Mouse (Mus musculus) neural tube, embryonic 14.5 days (tissue): ENCODE data around the gene Ifitm2. TPM values are rescaled to one million over a fixed set of nuclear protein-coding genes. Genes with fewer than 3 reads are reported as not detected.

ENCODE experiments used
- ATAC-seq: fragments of 200-750 bp; cut with Nextera tagmentation; 2 replicates; pipeline ENCODE4 v1.8.0; 2017; ENCODE audit warnings: low read depth, mild to moderate bottlenecking, moderate TSS enrichment, moderate library complexity
- H3K27ac ChIP-seq: fragments of 300-500 bp; sonication (generic); 2 replicates; pipeline ENCODE4 v1.5.1; 2014; ENCODE audit warnings: low read depth, mild to moderate bottlenecking, control low read depth, low read length, moderate library complexity, mixed read lengths
- H3K27me3 ChIP-seq: fragments of 300-500 bp; sonication (generic); 2 replicates; pipeline ENCODE4 v1.6.1; 2014; ENCODE audit warnings: low read length; ENCODE audit not compliant: control insufficient read depth, insufficient read depth
- H3K36me3 ChIP-seq: fragments of 300-500 bp; sonication (generic); 2 replicates; pipeline ENCODE4 v1.6.1; 2014; ENCODE audit warnings: low read length, mixed read lengths; ENCODE audit not compliant: control insufficient read depth, insufficient read depth
- H3K4me1 ChIP-seq: fragments of 300-500 bp; sonication (generic); 2 replicates; pipeline ENCODE4 v1.6.1; 2014; ENCODE audit warnings: low read length; ENCODE audit not compliant: control insufficient read depth, insufficient read depth
- H3K4me2 ChIP-seq: fragments of 300-500 bp; sonication (generic); 2 replicates; pipeline ENCODE4 v1.6.1; 2014; ENCODE audit warnings: mild to moderate bottlenecking, low read depth, low read length, control low read depth
- H3K4me3 ChIP-seq: fragments of 300-500 bp; sonication (generic); 2 replicates; pipeline ENCODE4 v1.5.1; 2014; ENCODE audit warnings: low read depth, low read length, control low read depth, mixed read lengths
- H3K9ac ChIP-seq: fragments of 300-500 bp; sonication (generic); replicated peaks from 2 replicates; pipeline ENCODE4 v1.6.1; 2014; ENCODE audit warnings: low read depth, mild to moderate bottlenecking, control low read depth, low read length, mixed read lengths
- H3K9me3 ChIP-seq: fragments of 300-500 bp; sonication (generic); 2 replicates; pipeline ENCODE4 v1.6.1; 2016; ENCODE audit warnings: low read length; ENCODE audit not compliant: control insufficient read depth
- WGBS: fragments of 180-500 bp; shearing (Covaris S2); extraction: QIAGEN DNeasy Blood & Tissue Kit; methylation state at CpG from one replicate; pipeline ENCODE4 v1.1.7; 2014; 5-methylcytosine and 5-hydroxymethylcytosine counted together
- polyA plus RNA-seq: library from polyadenylated mRNA; unstranded; fragments of >200 nt; fragmentation: Nextera tagmentation; extraction: Ambion mirVana; gene quantifications from 2 replicates; pipeline ENCODE4 v1.2.1, GENCODE M21; 2014

Gene Ifitm2
- polyA plus RNA-seq, 1 experiment from 2014 or later = 103 TPM

- H3K36me3 ChIP-seq = no peaks in the 10 kb centered on the region
- ATAC-seq = peak; percentile 84
- H3K4me3 ChIP-seq = peak within 1 kb of the TSS; percentile 30
- no peaks in the 10 kb centered on the region for H3K9me3 ChIP-seq
- peaks cover 5% of the 10 kb centered on the region; the same call in 1 of the 2 replicates for H3K4me1 ChIP-seq
- 3% methylated on average over 33 of the region's 33 CpGs for WGBS
- H3K4me2 ChIP-seq = peak within 1 kb of the TSS; percentile 45
- peak within 1 kb of the TSS; percentile 49; the same call in 1 of the 2 replicates for H3K27ac ChIP-seq
- H3K27me3 ChIP-seq = no peaks in the 10 kb centered on the region
- peak within 1 kb of the TSS; percentile 42 for H3K9ac ChIP-seq
These were observed 14.3 kb downstream of the Ifitm2 start, which contains the start of gene Pgghg for GRCm38 (mm10) chr7:140941222-140942051. Gene Pgghg (plus strand): TSS chr7:140941391.

- Histone ChIP-seq H3K36me3 (no peaks in the 10 kb centered on the region), H3K9me3 (no peaks in the 10 kb centered on the region), H3K9ac (no peak overlapping the region), H3K27me3 (no peaks in the 10 kb centered on the region), H3K4me3 (no peak overlapping the region), H3K4me1 (peaks cover 5% of the 10 kb centered on the region; the same call in 1 of the 2 replicates), H3K4me2 (0 out of 2 replicates have a peak overlapping the region, but pooled peaks have one; percentile 4), H3K27ac (no peak overlapping the region)
- 3% methylated on average over 7 of the region's 8 CpGs for WGBS
- ATAC-seq = peak; percentile 63; the same call in 1 of the 2 replicates
These were observed 16.1 kb downstream of the Ifitm2 start for GRCm38 (mm10) chr7:140939669-140940171.

- 20% methylated on average over 2 of the region's 2 CpGs for WGBS
- no peaks in the 10 kb centered on the region for H3K27me3 ChIP-seq
- H3K4me3 ChIP-seq = no peak overlapping the region
- no peak overlapping the region for H3K9ac ChIP-seq
- peaks cover 5% of the 10 kb centered on the region; the same call in 1 of the 2 replicates for H3K4me1 ChIP-seq
- no peak overlapping the region for H3K4me2 ChIP-seq
- no peaks in the 10 kb centered on the region for H3K36me3 ChIP-seq
- no peaks in the 10 kb centered on the region for H3K9me3 ChIP-seq
- no peak for ATAC-seq
- no peak overlapping the region for H3K27ac ChIP-seq
These were observed 16.9 kb downstream of the Ifitm2 start for GRCm38 (mm10) chr7:140938896-140939295.

GRCm38 (mm10) chr7:140938436-140938835 lies 17.4 kb downstream of the Ifitm2 start:
- ATAC-seq = no peak
- H3K9me3 ChIP-seq = no peaks in the 10 kb centered on the region
- no peaks in the 10 kb centered on the region for H3K27me3 ChIP-seq
- H3K4me2 ChIP-seq = no peak overlapping the region
- H3K4me1 ChIP-seq = peaks cover 5% of the 10 kb centered on the region; the same call in 1 of the 2 replicates
- H3K9ac ChIP-seq = no peak overlapping the region
- H3K4me3 ChIP-seq = no peak overlapping the region
- WGBS = 44% methylated on average over 3 of the region's 3 CpGs
- no peaks in the 10 kb centered on the region for H3K36me3 ChIP-seq
- no peak overlapping the region for H3K27ac ChIP-seq

- Histone ChIP-seq H3K36me3 (no peaks in the 10 kb centered on the region), H3K4me3 (no peak overlapping the region), H3K4me1 (peaks cover 8% of the 10 kb centered on the region; the same call in 1 of the 2 replicates), H3K9ac (no peak overlapping the region), H3K9me3 (no peaks in the 10 kb centered on the region), H3K27me3 (peaks cover 21% of the 10 kb centered on the region), H3K4me2 (no peak overlapping the region), H3K27ac (no peak overlapping the region)
- no peak for ATAC-seq
- 94% methylated on average over 6 of the region's 6 CpGs for WGBS
These were observed 28.6 kb downstream of the Ifitm2 start for GRCm38 (mm10) chr7:140927181-140927580.

GRCm38 (mm10) chr7:140923070-140923775 lies 32.6 kb downstream of the Ifitm2 start:
- Histone ChIP-seq H3K9me3 (no peaks in the 10 kb centered on the region), H3K9ac (no peak overlapping the region), H3K27ac (no peak overlapping the region), H3K36me3 (no peaks in the 10 kb centered on the region), H3K4me2 (peak overlapping the region; percentile 69), H3K4me3 (peak overlapping the region; percentile 30), H3K4me1 (peaks cover 8% of the 10 kb centered on the region; the same call in 1 of the 2 replicates), H3K27me3 (peaks cover 40% of the 10 kb centered on the region)
- WGBS = 21% methylated on average over 30 of the region's 30 CpGs
- ATAC-seq = no peak

GRCm38 (mm10) chr7:140922398-140923069 lies 33.3 kb downstream of the Ifitm2 start:
- no peaks in the 10 kb centered on the region for H3K9me3 ChIP-seq
- 0% methylated on average over 49 of the region's 49 CpGs for WGBS
- peak overlapping the region; percentile 69 for H3K4me2 ChIP-seq
- H3K27me3 ChIP-seq = peaks cover 40% of the 10 kb centered on the region
- ATAC-seq = 0 out of 2 replicates have a peak, but pooled peaks have one; percentile 46
- no peak overlapping the region for H3K27ac ChIP-seq
- H3K9ac ChIP-seq = no peak overlapping the region; the same call in 1 of the 2 replicates
- no peaks in the 10 kb centered on the region for H3K36me3 ChIP-seq
- H3K4me1 ChIP-seq = peaks cover 8% of the 10 kb centered on the region; the same call in 1 of the 2 replicates
- H3K4me3 ChIP-seq = peak overlapping the region; percentile 30

GRCm38 (mm10) chr7:140921225-140921975 lies 34.4 kb downstream of the Ifitm2 start:
- H3K27ac ChIP-seq = no peak overlapping the region
- H3K9ac ChIP-seq = no peak overlapping the region
- no peak overlapping the region for H3K4me3 ChIP-seq
- no peaks in the 10 kb centered on the region for H3K9me3 ChIP-seq
- H3K36me3 ChIP-seq = no peaks in the 10 kb centered on the region
- H3K27me3 ChIP-seq = peaks cover 40% of the 10 kb centered on the region
- H3K4me2 ChIP-seq = no peak overlapping the region
- H3K4me1 ChIP-seq = peaks cover 8% of the 10 kb centered on the region; the same call in 1 of the 2 replicates
- WGBS = 26% methylated on average over 22 of the region's 22 CpGs
- no peak for ATAC-seq
